Comparison of ENCODE assay signal across 18 mouse cellular contexts in genomic region chr12:26680568-26680947, GRCm38 (mm10).
A peak's percentile ranks its signal among the peaks of the same experiment; 100 is the strongest.
DNase-seq lines count a peak whose midpoint lies in the region; ATAC-seq and TF ChIP-seq lines count a peak whose summit lies in the region.
"Had no signal": no experiment of that assay in that cellular context is flagged by ENCODE, and none has a peak within 500 bp of the region (broad histone marks: within the 10 kb centered on the region; RNA-seq: fewer than 3 reads in every experiment).

No protein-coding gene starts in this region.

- no peak for TF ChIP-seq POLR2A in kidney, adult 2 months (IDR thresholded peaks at IDR 0.05; ENCODE audit: low read depth, low read length)

- peaks cover 18% of the 10 kb centered on the region for H3K4me1 ChIP-seq in forebrain, embryonic 13.5 days
- peaks cover 10% of the 10 kb centered on the region for H3K4me1 ChIP-seq in hindbrain, embryonic 12.5 days
- peaks cover 5% of the 10 kb centered on the region; the same call in 1 of the 2 replicates for H3K4me1 ChIP-seq in midbrain, embryonic 14.5 days (ENCODE audit: control insufficient read depth, insufficient read depth, low read length)
- H3K4me1 ChIP-seq in kidney, adult 2 months (ENCODE audit: control insufficient read depth, insufficient read depth, low read length): no peaks in the 10 kb centered on the region
- H3K4me1 ChIP-seq: embryonic facial prominence, embryonic 13.5 days had no signal

- H3K36me3 ChIP-seq in forebrain, embryonic 13.5 days (ENCODE audit: poor library complexity, severe bottlenecking): no peaks in the 10 kb centered on the region
- H3K36me3 ChIP-seq in hindbrain, embryonic 12.5 days: no peaks in the 10 kb centered on the region
- no peaks in the 10 kb centered on the region for H3K36me3 ChIP-seq in midbrain, embryonic 14.5 days (ENCODE audit: control insufficient read depth, insufficient read depth, low read length)
- H3K36me3 ChIP-seq in kidney, adult 2 months (ENCODE audit: control insufficient read depth, insufficient read depth, low read length): no peaks in the 10 kb centered on the region
- H3K36me3 ChIP-seq: embryonic facial prominence, embryonic 13.5 days; heart, embryonic 10.5 days had no signal

- DNase-seq in heart, adult 11 months: peak; percentile 30
- no peak for DNase-seq in heart, postnatal 10 days
- no peak for DNase-seq in midbrain, embryonic 14.5 days
- no peak for DNase-seq in spleen, adult 18-20 months
- no peak for DNase-seq in kidney, adult 2 months
- DNase-seq: adrenal gland, postnatal 10 days; cerebellum, adult 9-11 months; kidney, postnatal 36 days; lung, adult 2 months; right cerebral cortex, postnatal 25 days had no signal

- H3K27ac ChIP-seq in forebrain, embryonic 13.5 days: peak overlapping the region; percentile 84
- H3K27ac ChIP-seq in hindbrain, embryonic 12.5 days: peak overlapping the region; percentile 85
- H3K27ac ChIP-seq in midbrain, embryonic 14.5 days (replicated peaks; ENCODE audit: low read depth, low read length): peak overlapping the region; percentile 50; the same call in 1 of the 2 replicates
- H3K27ac ChIP-seq in kidney, adult 2 months (ENCODE audit: insufficient read depth, low read depth, low read length): no peak overlapping the region
- H3K27ac ChIP-seq: embryonic facial prominence, embryonic 13.5 days; heart, embryonic 10.5 days had no signal

- no peak overlapping the region for H3K4me3 ChIP-seq in forebrain, embryonic 13.5 days
- no peak overlapping the region for H3K4me3 ChIP-seq in hindbrain, embryonic 12.5 days
- H3K4me3 ChIP-seq in midbrain, embryonic 14.5 days (replicated peaks; ENCODE audit: low read depth, low read length): no peak overlapping the region
- H3K4me3 ChIP-seq in kidney, adult 2 months (ENCODE audit: insufficient read depth, low read depth, low read length): no peak overlapping the region
- H3K4me3 ChIP-seq: embryonic facial prominence, embryonic 13.5 days; heart, embryonic 10.5 days had no signal

- H3K9ac ChIP-seq in forebrain, embryonic 13.5 days: no peak overlapping the region
- no peak overlapping the region for H3K9ac ChIP-seq in hindbrain, embryonic 12.5 days
- no peak overlapping the region for H3K9ac ChIP-seq in midbrain, embryonic 14.5 days (replicated peaks; ENCODE audit: low read length)
- H3K9ac ChIP-seq: embryonic facial prominence, embryonic 13.5 days had no signal

- H3K4me2 ChIP-seq in forebrain, embryonic 13.5 days: no peak overlapping the region
- H3K4me2 ChIP-seq in hindbrain, embryonic 12.5 days (replicated peaks): no peak overlapping the region
- no peak overlapping the region for H3K4me2 ChIP-seq in midbrain, embryonic 14.5 days (ENCODE audit: low read length)
- H3K4me2 ChIP-seq: embryonic facial prominence, embryonic 13.5 days; liver, embryonic 11.5 days had no signal

- no peak; the same call in 1 of the 2 replicates for ATAC-seq in forebrain, embryonic 13.5 days
- ATAC-seq in hindbrain, embryonic 12.5 days (ENCODE audit: low FRiP score): peak; percentile 61
- ATAC-seq in midbrain, embryonic 14.5 days (ENCODE audit: low FRiP score, low TSS enrichment): peak; percentile 58
- ATAC-seq in activated CD4-positive, CD25-positive, alpha-beta regulatory T cell, adult 4 months: no peak
- ATAC-seq: CD4-positive, CD25-positive, alpha-beta regulatory T cell, adult 4 months; Patski had no signal

- H3K9me3 ChIP-seq in forebrain, embryonic 13.5 days (replicated peaks): no peaks in the 10 kb centered on the region
- no peaks in the 10 kb centered on the region for H3K9me3 ChIP-seq in hindbrain, embryonic 12.5 days (replicated peaks)
- no peaks in the 10 kb centered on the region for H3K9me3 ChIP-seq in midbrain, embryonic 14.5 days (ENCODE audit: control insufficient read depth, low read length)
- H3K9me3 ChIP-seq: embryonic facial prominence, embryonic 13.5 days; heart, embryonic 10.5 days had no signal

- no peaks in the 10 kb centered on the region for H3K27me3 ChIP-seq in forebrain, embryonic 13.5 days
- H3K27me3 ChIP-seq in hindbrain, embryonic 12.5 days: no peaks in the 10 kb centered on the region
- no peaks in the 10 kb centered on the region for H3K27me3 ChIP-seq in midbrain, embryonic 14.5 days (ENCODE audit: control insufficient read depth, insufficient read depth, low read length)
- H3K27me3 ChIP-seq in kidney, adult 2 months (replicated peaks; ENCODE audit: control insufficient read depth, insufficient read depth, low read length): no peaks in the 10 kb centered on the region
- H3K27me3 ChIP-seq: embryonic facial prominence, embryonic 13.5 days; Patski had no signal

- intact Hi-C loops in heart, postnatal 10 days (cut with DNase I): no loop called here

- TF ChIP-seq CTCF in kidney, adult 2 months (conservative IDR thresholded peaks at IDR 0.05; ENCODE audit: insufficient read depth, insufficient read length, low read depth, low read length): no peak

- WGBS in forebrain, embryonic 13.5 days: 80% methylated on average over 3 of the region's 3 CpGs
- WGBS in hindbrain, embryonic 12.5 days: 71% methylated on average over 3 of the region's 3 CpGs
- WGBS in midbrain, embryonic 14.5 days: 71% methylated on average over 3 of the region's 3 CpGs
- WGBS in kidney, adult 2 months: 80% methylated on average over 3 of the region's 3 CpGs

Comparison
In these comparisons a context has a peak if more than half of its experiments do, and no peak if none do; other contexts are left out.
1. ATAC-seq: peak in hindbrain, embryonic 12.5 days (single experiment) and midbrain, embryonic 14.5 days (single experiment); none in forebrain, embryonic 13.5 days (single experiment) and activated CD4-positive, CD25-positive, alpha-beta regulatory T cell, adult 4 months (single experiment).